Mouse (Mus musculus) spleen, postnatal 4 days (tissue): Measurements from ENCODE around the gene Hmgn2.
"Not testable (repeated sequence)": the region's sequence is repeated elsewhere in the genome, so short reads cannot be mapped to it uniquely, and the experiment has no call there.

ENCODE experiments used
- DNase-seq, 2 experiments: peaks; one replicate each; pipeline ENCODE4 v3.0.0; 2022; ENCODE audit warnings: low spot score in 2 of 2

Hmgn2 gene

DNA sequence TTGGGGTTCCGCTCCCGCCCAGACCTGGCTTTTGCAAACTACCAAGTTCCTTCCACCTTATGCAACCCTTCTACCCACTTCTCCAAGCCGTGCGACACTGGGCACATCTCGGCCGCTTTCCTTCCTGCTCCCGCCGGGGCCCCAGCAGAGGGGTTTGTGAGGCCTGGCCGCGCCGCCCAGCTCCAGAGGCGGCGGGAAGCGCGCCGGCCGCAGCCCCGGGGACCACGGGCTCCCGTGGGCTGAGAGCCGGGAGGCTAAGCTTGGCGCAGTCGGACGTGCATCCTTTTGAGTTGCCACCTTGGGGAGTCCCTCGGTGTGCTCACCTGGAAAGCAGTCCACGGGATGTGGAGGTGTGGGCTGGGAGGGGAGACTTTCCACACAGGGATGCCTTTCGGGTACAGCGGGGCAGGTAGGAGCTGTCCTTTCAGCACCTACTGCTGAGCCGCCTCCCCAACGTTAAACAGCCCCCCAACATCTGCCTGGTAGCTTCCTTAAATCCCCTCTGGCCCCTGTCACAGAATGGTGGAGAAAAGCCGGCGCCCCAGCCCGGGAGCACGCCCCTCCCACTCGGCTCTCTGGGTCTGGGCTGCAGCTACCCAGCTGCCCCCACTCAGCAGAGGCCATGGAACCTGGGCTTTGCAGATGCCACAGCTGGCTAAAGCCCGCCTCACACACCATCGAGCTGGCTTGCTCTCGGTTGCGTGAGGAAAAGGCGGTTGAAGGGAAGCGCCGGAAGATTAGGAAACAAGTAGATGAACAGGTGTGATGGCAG is at the start of gene Hmgn2:
Gene Hmgn2, minus strand, starts transcription at position 501 of the 772 bp plus-strand sequence.
- DNase-seq = peak; percentile 65 to 83

DNA sequence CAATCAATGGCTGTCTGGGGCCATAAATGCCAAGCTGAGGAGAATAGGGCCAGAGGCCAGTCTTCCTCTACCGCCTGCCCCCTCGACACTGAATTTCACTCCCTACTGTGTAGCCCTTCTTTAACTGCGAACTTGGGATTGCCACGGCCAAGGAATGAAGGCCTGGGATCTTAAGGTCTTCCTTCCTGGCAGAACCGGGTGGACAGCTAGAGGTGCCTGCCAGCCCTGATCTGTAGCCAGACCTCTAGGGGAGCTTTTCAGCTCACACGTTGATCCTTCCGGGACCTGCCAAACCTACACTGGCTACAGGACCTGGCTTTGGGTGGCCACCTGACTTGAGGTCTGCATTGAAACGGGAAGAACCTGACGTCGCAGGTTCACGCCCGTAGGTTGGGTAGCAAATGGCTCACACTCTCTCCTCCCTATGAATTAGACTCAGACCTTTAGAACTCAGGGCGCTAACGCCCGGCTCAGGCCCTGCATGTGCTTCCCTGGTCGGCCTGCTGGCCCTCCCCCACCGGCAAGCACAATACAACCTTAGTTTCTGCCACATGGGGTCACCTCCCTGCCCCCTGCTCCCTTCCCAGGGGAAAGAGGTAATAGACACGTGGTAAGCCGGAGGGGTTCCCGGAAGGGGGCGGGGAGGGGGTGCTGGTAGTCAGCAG is 48.9 kb upstream of the Hmgn2 start:
- DNase-seq = no peak

DNA sequence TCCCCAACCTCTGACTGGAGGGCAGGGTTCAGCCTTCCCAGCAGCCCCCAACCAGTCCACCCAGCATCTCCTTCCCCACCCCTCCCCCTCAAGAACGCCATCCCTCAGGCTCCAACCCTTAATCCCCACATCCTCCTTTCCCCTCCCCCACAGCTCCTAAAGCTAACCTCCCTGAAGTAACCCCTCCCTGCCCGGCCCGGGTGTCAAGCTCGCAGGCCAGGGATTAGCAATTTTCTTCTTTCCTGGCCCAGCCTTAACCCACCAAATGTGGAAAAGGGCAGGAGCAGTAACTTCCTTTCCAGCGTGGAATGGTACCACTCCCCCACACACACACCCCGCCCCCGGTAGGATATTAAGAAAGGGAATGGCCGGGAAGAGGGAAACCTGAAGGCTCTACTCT is 48.3 kb upstream of the Hmgn2 start:
- no peak for DNase-seq

DNA sequence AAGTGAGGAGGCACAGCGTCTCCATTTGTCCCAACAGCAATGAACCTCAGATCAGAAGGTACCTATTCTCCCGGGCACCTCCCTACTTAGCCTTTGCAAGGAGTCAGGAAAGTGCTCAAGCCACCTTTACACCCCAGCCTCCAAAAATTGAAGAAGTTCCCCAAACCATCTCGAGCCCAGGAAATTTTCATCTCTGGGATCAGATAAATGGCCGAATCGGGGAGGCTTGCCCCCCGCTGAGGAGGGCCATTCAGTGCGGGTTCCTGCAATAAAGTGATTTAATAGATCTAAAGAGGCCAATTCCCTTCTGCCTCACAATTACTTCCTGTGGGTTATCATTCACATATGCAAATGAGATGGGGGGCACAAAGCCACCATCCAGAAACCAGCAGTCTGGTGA is 47.8 kb upstream of the Hmgn2 start:
- no peak for DNase-seq

DNA sequence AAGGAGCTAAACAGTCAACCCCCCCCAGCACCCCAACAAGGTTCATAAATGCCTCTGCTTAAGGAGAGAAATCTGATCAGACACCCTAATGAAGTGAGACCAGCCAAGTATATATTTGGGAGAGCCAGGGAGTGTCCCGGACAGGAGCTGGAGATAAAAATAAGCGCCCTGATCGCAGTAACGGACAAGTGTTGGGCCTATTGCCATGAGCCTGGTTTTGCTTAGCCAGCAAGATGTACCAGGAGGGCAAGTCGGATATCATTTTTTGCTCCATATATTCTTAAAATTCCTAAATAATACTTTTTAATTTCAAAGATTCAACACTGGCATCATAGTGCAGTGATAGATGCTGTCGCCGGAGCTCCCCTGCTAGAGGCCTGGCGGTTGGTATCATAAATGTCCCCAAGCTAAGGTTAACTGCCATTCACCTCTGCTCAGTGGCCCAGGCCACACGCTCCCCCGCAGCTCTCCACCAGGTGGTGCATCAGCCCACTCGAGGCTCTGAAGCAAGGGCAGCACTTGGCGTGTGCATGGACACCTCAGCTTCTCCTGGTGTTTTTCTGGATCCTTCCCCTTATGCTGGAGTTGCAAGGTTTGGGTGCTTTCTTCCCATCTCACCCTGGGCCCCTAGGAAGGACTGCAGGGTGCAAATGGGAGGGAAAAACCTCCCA is 44.5 kb upstream of the Hmgn2 start:
- DNase-seq = no peak

DNA sequence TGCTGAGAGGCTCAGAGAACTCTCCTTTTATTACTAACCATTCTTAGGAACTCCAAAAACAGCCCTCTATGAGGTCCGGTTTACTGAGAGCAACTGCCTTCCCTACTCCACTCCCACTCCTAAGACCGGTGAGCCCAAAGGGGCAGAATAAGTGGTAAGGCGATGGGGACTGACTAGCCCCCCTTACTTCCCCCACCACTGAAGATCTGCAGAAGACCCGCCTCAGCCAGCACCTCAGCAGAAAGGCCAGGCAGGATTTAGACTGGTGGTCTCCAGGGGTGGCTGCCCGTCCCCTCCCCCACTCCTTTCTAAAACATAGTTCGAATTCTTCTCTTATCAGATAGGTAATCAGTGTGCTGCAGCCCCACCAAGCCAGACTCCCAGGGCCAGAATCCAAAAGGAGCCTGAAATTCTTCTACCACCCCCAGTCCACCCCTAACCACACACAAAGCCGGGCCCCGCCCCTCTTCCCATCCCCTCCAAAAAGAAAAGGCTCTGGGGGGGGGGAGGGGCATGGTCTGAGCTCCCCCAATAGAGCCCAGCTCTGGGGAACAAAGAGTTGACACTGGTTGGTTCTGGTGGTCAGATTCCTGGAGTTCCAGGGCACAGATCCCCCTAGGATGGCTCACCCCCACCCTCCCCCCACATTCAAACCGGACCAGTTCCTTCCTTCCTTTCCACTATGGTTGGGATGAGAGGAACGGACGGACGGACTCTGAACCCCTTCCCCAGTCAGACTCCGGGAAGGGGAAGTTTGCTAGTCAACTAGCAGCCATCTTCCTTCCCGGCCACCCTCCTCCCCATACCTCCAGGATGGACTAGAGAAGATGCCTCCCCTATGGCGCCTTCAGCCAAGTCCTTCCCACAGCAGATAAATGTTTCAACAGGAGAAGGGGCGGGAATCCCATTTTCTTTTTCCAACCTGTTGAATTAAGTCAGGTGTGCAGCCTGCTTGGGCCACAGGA is 43.3 kb upstream of the Hmgn2 start:
- DNase-seq = no peak

DNA sequence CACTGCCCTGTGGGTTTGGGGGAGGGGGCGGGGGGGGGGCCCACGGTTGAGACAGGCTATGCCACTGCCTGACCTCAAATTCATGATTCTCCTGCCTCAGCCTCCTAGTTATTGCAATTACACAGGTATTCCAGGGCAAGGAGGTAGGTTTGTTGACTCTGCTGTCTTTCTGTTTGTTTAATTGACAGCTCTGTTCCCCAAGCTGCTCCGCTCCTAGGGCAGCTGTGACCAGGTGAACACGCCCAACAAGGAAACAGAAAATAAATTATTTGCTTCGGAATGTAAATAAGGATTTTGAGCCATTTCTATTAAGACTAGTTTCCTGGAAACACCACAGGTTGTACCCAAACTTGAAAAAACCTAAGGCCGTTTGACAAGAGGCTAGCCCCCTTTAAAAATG is 41.3 kb upstream of the Hmgn2 start:
- DNase-seq = no peak

DNA sequence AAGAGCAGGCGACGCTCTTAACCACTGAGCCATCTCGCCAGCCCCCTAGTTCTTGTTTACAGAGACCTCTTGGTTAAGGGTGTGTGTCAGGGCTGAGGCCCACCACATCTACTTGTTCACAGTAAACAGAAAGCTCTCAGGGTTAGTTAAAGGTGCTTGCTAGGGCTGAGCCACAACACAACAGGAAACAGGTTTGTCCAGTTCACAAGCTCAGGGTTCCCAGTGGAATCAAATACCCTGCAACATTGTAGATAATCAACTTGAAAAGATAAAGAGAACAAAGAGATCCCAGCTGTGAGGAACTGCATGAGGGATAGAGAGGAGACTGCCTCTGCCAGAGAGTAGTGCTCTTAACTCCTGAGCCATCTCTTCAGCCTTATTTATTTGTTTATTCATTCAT is 38.4 kb upstream of the Hmgn2 start:
- no peak for DNase-seq

DNA sequence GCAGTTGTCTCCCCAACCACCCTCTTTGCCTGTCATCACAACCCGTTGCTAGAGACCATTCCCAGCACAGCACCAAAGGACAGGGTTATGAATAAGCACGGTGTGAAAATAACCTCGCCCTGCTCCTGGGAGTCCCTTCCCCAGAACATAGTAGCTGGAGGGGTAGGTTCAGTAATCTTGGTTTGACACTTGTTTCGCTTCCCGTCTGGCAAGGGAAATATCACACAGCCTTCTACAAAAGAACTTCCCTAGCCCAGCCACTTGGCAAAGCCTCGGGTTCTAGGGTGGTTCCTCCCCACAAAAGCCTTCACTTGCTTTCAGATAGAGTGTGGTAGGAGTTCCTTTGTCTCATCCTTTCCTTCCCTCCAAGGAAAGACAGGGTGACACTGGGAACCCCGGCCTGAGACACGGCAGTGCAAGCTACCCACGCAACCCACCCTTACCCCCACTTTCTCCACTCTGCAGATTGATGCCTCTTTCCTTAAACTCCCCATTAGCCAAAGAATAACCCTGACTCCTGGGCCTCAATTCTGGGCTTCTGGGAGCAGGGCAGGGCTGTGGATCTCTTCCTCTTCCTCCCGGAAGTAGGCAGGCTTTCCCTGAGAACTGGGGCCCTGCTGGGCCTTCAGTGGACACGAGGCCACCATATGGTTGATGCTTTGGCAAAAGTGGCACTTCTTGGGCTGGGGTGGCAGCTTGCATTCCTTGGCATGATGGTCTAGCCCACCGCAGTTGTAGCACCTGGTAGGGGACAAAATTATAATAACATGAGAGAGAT is 37.3 kb upstream of the Hmgn2 start:
- DNase-seq = no peak

DNA sequence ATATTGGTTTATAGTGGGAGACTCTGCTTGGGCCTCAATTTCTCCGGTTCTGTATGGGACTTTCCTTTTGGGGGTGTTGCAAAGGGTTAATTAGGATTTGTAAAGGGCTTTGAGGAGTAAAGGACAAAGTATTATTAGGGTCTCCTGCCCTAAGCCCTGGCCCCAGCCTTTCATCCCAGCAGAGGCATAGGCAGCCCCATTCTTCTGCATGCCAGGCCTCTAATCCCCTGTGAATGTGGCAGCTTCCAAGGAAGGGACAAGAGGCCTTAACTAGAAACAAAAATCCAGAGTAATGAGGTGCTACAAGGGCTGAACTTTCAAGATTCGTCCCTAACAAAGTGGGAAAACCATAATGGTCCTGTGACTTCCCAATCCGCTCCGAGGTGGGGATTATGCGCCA is 34.5 kb upstream of the Hmgn2 start:
- DNase-seq = no peak

DNA sequence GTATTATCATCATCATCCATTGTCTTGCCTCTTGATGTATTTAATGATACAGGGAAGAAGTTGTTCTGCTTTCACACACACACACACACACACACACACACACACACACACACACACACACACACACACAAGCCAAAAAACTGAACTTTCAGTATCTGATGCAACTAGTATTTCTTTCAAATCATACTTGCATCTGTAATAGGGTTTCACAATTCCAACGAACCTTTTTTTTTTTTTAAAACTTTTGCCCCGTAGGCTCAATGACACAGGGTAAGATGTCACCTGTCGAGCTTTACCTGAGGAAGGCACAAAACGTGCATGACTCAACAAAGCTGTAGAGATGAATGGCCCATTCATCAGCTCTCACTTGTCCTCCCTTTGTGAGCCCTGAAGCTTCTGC is 33.8 kb upstream of the Hmgn2 start:
- DNase-seq = no peak

DNA sequence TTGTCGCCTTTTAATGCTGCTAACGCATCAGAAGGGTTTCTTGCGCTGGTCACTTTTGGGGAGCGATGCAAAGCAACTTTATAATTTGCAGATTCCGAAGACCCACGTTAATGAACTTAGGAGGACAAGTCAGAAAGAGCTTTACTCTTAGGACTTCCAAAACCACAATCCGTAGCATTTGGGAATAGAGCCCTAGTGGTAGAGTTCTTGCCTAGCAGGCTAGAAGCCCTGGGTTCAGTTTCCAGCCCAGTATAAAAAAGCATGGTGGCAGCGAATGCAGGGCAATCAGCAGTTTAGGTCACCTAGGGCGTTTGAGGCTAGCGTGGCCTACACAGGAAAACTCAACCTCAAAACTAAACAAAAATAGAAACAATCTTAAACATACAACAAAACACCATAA is 33.3 kb upstream of the Hmgn2 start:
- DNase-seq = no peak

DNA sequence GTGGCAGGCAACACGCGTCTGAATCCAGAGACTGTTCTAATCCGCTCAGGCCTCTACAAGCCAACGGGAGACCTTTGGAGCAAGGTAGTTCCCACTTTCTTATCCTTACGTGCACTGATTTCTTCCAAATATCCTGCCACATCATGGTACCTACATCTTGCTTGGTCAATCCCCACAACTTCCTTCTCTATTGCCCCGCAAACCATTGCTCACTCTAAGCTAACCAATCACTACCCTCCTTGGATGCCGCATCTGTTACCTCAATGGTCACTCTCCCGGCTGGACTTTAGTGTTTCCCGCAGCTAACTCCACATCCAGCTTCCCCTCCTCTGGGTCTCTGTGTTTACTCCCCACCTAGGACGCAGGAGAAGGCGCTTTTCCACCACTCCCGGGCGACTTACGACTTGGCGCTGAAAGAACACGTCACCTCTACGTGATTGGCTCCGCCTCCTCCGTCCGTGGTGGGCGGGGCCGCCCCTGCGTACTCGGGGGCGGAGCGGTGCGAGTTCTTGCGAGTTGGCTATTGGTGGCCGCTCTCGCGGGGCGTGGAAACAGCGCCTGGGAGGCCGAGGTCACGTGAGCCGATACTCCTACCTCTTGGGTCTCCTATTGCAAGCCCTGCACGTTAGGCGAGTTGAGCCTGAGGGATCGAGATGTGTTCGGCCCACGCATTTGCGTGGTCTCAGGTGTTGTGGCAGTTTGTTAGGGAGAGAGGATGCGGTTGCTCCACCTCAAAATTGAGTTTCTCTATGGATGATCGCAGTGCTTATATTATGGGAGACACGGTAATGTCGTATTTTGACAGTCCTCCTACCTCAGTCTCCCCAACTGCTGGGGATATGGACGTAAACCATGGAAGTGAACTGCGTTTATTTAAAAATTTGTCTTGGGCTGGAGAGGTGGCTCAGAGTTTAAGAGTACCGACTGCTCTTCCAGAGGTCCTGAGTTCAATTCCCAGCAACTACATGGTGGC is 32.3 kb upstream of the Hmgn2 start, which contains the start of gene Dhdds:
Gene Dhdds, minus strand, starts transcription at position 453 of the 973 bp plus-strand sequence.
- DNase-seq = peak; percentile 97 to 98

DNA sequence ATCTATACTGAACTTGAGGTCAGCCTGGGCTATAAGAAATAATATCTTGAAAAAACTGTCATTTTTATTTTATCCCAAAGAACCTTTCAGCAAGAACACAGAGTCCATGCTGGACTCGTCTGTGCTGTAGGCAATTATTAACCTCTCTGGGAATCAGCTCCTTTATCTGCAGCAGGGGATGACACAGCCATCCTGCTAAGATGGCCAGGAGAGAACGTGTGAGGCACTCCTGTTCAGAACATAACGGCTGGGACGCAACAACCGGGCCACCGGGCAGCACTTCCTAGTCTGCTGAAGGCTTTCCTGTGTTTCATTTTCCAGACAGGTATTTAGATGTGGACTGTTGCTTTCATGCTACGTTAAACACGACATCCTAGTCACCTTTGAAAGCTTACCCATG is 26.2 kb upstream of the Hmgn2 start:
- no peak for DNase-seq

DNA sequence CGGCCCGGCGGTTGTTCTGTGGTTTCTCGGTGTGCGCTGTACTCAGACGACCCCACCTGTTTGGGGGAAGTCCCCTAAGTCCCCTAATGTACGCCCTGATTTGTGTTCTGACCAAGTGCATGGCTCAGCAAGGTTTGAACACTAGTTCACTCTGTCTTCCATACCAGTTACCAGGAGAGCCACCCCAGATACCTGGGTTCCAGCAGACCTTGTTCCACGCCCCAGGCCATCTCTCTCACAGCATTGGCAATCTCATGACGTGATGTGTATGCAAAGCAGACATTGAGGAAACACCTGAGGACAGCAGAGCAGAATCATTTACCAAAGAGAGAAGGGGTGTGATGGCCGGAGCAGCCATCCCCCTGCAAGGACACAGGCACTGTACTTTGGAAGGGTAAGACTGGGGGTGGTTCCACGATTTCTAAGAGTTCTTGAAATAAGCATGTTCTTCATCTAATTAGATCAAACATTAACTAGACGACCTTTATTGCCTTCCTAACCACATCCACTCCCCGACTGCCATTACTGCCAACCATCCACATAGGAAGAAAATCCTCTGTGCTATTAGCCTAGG is 22.7 kb upstream of the Hmgn2 start:
- no peak for DNase-seq

DNA sequence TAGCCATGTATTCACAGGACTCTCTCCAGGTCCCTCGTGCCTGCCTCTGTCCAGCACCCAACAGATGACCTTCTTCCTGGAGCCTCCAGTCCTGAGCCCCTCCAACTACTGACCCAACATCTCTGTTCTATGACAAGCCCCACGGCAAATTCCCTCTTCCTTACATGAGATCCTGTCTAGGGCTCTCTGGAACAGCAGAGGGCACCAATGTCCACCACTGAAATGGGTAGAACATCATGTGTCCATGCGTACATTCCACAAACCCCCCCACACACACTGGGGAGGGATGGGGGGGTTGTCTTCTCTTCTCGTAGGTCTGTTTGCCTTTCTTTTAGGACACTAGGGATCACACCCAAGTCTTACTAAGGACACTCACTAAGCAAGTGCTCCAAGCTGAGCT is 21.6 kb upstream of the Hmgn2 start:
- no peak for DNase-seq

DNA sequence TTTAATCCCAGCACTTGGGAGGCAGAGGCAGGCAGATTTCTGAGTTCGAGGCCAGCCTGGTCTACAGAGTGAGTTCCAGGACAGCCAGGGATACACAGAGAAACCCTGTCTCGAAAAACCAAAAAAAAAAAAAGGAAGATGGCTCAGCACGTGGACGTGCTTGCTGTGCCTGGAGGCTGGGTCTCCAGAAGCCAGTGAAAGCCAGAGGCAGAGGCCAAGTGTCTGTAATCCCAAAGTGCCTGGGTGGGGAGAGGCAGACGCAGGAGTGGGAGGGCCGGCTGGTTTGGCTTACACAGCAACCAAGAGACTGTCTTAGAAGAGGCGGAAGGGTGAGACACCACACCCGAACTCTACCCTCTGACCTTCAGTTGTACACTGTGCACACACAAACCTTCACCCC is 19.8 kb upstream of the Hmgn2 start:
- DNase-seq = not testable (repeated sequence)

DNA sequence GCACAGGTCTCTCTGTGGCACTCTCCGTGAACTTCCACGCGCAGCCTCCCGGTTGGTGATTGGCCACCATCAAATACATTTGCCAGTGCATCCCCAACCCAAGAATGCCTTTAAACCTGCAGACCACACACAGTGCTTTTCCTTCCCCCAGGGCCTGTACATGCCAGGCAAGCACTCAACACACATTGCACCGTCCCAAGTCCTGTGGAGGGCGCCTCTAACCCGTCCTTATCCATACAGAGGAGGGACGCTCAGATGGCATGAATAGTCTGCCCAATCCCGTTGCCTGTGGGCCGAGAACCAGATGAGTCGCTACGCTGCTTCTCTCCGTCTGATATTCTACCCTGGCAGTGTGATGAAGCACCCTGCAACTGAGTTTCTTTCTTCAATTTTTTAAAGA is 14.5 kb upstream of the Hmgn2 start:
- no peak for DNase-seq

DNA sequence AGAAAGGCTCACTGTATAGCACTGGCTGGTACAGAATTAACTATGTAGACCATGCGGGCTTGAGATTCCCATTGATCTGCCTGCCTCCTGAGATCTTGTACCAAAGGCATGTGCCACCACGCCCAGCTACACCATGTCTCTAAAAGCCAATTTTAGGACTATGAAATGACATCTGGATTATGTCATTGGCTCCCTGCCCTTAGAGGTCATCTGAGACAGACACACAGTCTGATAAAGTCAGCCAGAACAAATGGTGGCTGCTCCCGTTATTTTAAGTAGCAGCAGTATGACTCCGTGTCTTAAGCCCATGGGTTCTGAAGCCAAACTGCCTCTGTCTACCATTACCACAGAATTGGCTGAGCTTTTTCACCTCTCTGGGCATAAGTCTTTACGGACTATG is 12.0 kb upstream of the Hmgn2 start:
- DNase-seq = no peak
